Mouse (Mus musculus): ENCODE data around the gene Ptgds. TPM values are rescaled to one million over a fixed set of nuclear protein-coding genes. Genes with fewer than 3 reads are reported as not detected.
A peak's percentile ranks its signal among the peaks of the same experiment; 100 is the strongest.

Ptgds gene
- polyA plus RNA-seq, 1 experiment from 2014 or later, result 1.2 TPM

- Histone ChIP-seq H3K9me3 (ENCODE audit: control insufficient read depth) (no peaks in the 10 kb centered on the region), H3K27me3 (replicated peaks; ENCODE audit: control insufficient read depth, insufficient read depth, low read length) (no peaks in the 10 kb centered on the region), H3K4me2 (replicated peaks; ENCODE audit: low read depth) (peak overlapping the region; percentile 74; the same call in 1 of the 2 replicates), H3K4me3 (ENCODE audit: low read depth, low read length) (no peak overlapping the region), H3K36me3 (ENCODE audit: control insufficient read depth, insufficient read depth) (peaks cover 27% of the 10 kb centered on the region), H3K27ac (ENCODE audit: low read depth, low read length) (0 out of 2 replicates have a peak overlapping the region, but pooled peaks have one; percentile 41), H3K9ac (ENCODE audit: low read depth, low read length) (no peak overlapping the region), H3K4me1 (replicated peaks; ENCODE audit: control insufficient read depth, insufficient read depth, low read length) (peaks cover 13% of the 10 kb centered on the region; the same call in 1 of the 2 replicates)
- 46% methylated on average over 3 of the region's 3 CpGs for whole genome bisulfite sequencing
- peak; percentile 39; the same call in 1 of the 2 replicates for ATAC-seq
- TF ChIP-seq CTCF (IDR thresholded peaks at IDR 0.05; ENCODE audit: low read depth), result no peak
Observed at GRCm38 (mm10) chr2:25502726-25503125, 32.9 kb upstream of the Ptgds start.

- peak within 1 kb of the TSS; percentile 88 for H3K9ac ChIP-seq (ENCODE audit: low read depth, low read length)
- TF ChIP-seq CTCF (IDR thresholded peaks at IDR 0.05; ENCODE audit: low read depth), result peak; percentile 36
- no peak for ATAC-seq
- H3K4me2 ChIP-seq (replicated peaks; ENCODE audit: low read depth), result peak within 1 kb of the TSS; percentile 74
- no peaks in the 10 kb centered on the region for H3K27me3 ChIP-seq (replicated peaks; ENCODE audit: control insufficient read depth, insufficient read depth, low read length)
- H3K4me1 ChIP-seq (replicated peaks; ENCODE audit: control insufficient read depth, insufficient read depth, low read length), result peaks cover 13% of the 10 kb centered on the region; the same call in 1 of the 2 replicates
- WGBS, result 69% methylated on average over 20 of the region's 20 CpGs
- H3K27ac ChIP-seq (ENCODE audit: low read depth, low read length), result peak within 1 kb of the TSS; percentile 73
- H3K4me3 ChIP-seq (ENCODE audit: low read depth, low read length), result peak within 1 kb of the TSS; percentile 66
- H3K9me3 ChIP-seq (ENCODE audit: control insufficient read depth), result no peaks in the 10 kb centered on the region
- peaks cover 27% of the 10 kb centered on the region for H3K36me3 ChIP-seq (ENCODE audit: control insufficient read depth, insufficient read depth)
Observed at GRCm38 (mm10) chr2:25501593-25502486, 32.0 kb upstream of the Ptgds start, which contains the start of gene C8g. Gene C8g, minus strand, starts transcription at chr2:25501719.

- Histone ChIP-seq H3K36me3 (ENCODE audit: control insufficient read depth, insufficient read depth) (peaks cover 24% of the 10 kb centered on the region), H3K4me3 (ENCODE audit: low read depth, low read length) (peak within 1 kb of the TSS; percentile 66), H3K9ac (ENCODE audit: low read depth, low read length) (peak within 1 kb of the TSS; percentile 88), H3K4me2 (replicated peaks; ENCODE audit: low read depth) (peak within 1 kb of the TSS; percentile 74), H3K27me3 (replicated peaks; ENCODE audit: control insufficient read depth, insufficient read depth, low read length) (no peaks in the 10 kb centered on the region), H3K9me3 (ENCODE audit: control insufficient read depth) (no peaks in the 10 kb centered on the region), H3K27ac (ENCODE audit: low read depth, low read length) (peak within 1 kb of the TSS; percentile 73), H3K4me1 (replicated peaks; ENCODE audit: control insufficient read depth, insufficient read depth, low read length) (peaks cover 13% of the 10 kb centered on the region; the same call in 1 of the 2 replicates)
- under 1% methylated on average over 36 of the region's 44 CpGs for WGBS
- peak; percentile 78 for ATAC-seq
- no peak for TF ChIP-seq CTCF (IDR thresholded peaks at IDR 0.05; ENCODE audit: low read depth)
Observed at GRCm38 (mm10) chr2:25500576-25501405, 30.9 kb upstream of the Ptgds start, which contains the start of gene Fbxw5. Gene Fbxw5, plus strand, starts transcription at chr2:25500750.

GRCm38 (mm10) chr2:25500071-25500575 lies 30.3 kb upstream of the Ptgds start:
- H3K36me3 ChIP-seq (ENCODE audit: control insufficient read depth, insufficient read depth), result peaks cover 19% of the 10 kb centered on the region
- TF ChIP-seq CTCF (IDR thresholded peaks at IDR 0.05; ENCODE audit: low read depth), result no peak
- peaks cover 13% of the 10 kb centered on the region; the same call in 1 of the 2 replicates for H3K4me1 ChIP-seq (replicated peaks; ENCODE audit: control insufficient read depth, insufficient read depth, low read length)
- peak overlapping the region; percentile 74 for H3K4me2 ChIP-seq (replicated peaks; ENCODE audit: low read depth)
- WGBS, result 60% methylated on average over 6 of the region's 6 CpGs
- H3K4me3 ChIP-seq (ENCODE audit: low read depth, low read length), result peak overlapping the region; percentile 66
- peak overlapping the region; percentile 61; the same call in 1 of the 2 replicates for H3K27ac ChIP-seq (ENCODE audit: low read depth, low read length)
- ATAC-seq, result peak; percentile 26
- no peaks in the 10 kb centered on the region for H3K27me3 ChIP-seq (replicated peaks; ENCODE audit: control insufficient read depth, insufficient read depth, low read length)
- H3K9me3 ChIP-seq (ENCODE audit: control insufficient read depth), result no peaks in the 10 kb centered on the region
- H3K9ac ChIP-seq (ENCODE audit: low read depth, low read length), result no peak overlapping the region

GRCm38 (mm10) chr2:25498622-25499478 lies 29.0 kb upstream of the Ptgds start:
- TF ChIP-seq CTCF (IDR thresholded peaks at IDR 0.05; ENCODE audit: low read depth), result peak; percentile 37
- WGBS, result 69% methylated on average over 15 of the region's 15 CpGs
- ATAC-seq, result no peak
- no peak overlapping the region for H3K4me2 ChIP-seq (replicated peaks; ENCODE audit: low read depth)
- no peaks in the 10 kb centered on the region for H3K27me3 ChIP-seq (replicated peaks; ENCODE audit: control insufficient read depth, insufficient read depth, low read length)
- H3K4me3 ChIP-seq (ENCODE audit: low read depth, low read length), result no peak overlapping the region
- H3K36me3 ChIP-seq (ENCODE audit: control insufficient read depth, insufficient read depth), result peaks cover 6% of the 10 kb centered on the region
- no peak overlapping the region; the same call in none of the 2 replicates for H3K27ac ChIP-seq (ENCODE audit: low read depth, low read length)
- no peaks in the 10 kb centered on the region for H3K9me3 ChIP-seq (ENCODE audit: control insufficient read depth)
- H3K4me1 ChIP-seq (replicated peaks; ENCODE audit: control insufficient read depth, insufficient read depth, low read length), result peaks cover 13% of the 10 kb centered on the region; the same call in 1 of the 2 replicates
- H3K9ac ChIP-seq (ENCODE audit: low read depth, low read length), result no peak overlapping the region

Measured in intestine, postnatal 0 days (tissue).